Mouse (Mus musculus): ENCODE data around the gene Srpk2.
A peak's percentile ranks its signal among the peaks of the same experiment; 100 is the strongest.
"Not testable (repeated sequence)": the region's sequence is repeated elsewhere in the genome, so short reads cannot be mapped to it uniquely, and the experiment has no call there.

Srpk2 gene

GRCm38 (mm10) chr5:23684517-23684916, at the start of gene Srpk2:
Gene Srpk2, minus strand, starts transcription at chr5:23684617.
- no peak for DNase-seq (ENCODE audit: low read depth, low spot score)

- no peak for DNase-seq (ENCODE audit: low read depth, low spot score)
These were observed 37.5 kb upstream of the Srpk2 start for GRCm38 (mm10) chr5:23721956-23722355.

- no peak for DNase-seq (ENCODE audit: low read depth, low spot score)
These were observed 34.5 kb upstream of the Srpk2 start for GRCm38 (mm10) chr5:23718881-23719328.

- no peak for DNase-seq (ENCODE audit: low read depth, low spot score)
These were observed 33.7 kb upstream of the Srpk2 start for GRCm38 (mm10) chr5:23718182-23718534.

GRCm38 (mm10) chr5:23717469-23718181, 33.2 kb upstream of the Srpk2 start:
- DNase-seq (ENCODE audit: low read depth, low spot score) = no peak

GRCm38 (mm10) chr5:23713401-23714335, 29.3 kb upstream of the Srpk2 start:
- DNase-seq (ENCODE audit: low read depth, low spot score) = no peak

GRCm38 (mm10) chr5:23712130-23713001, 27.9 kb upstream of the Srpk2 start:
- peak; percentile 66 for DNase-seq (ENCODE audit: low read depth, low spot score)

- not testable (repeated sequence) for DNase-seq (ENCODE audit: low read depth, low spot score)
These were observed 27.3 kb upstream of the Srpk2 start for GRCm38 (mm10) chr5:23711671-23712129.

GRCm38 (mm10) chr5:23711244-23711643, 26.8 kb upstream of the Srpk2 start:
- DNase-seq (ENCODE audit: low read depth, low spot score) = no peak

GRCm38 (mm10) chr5:23709661-23710060, 25.2 kb upstream of the Srpk2 start:
- DNase-seq (ENCODE audit: low read depth, low spot score) = no peak

- not testable (repeated sequence) for DNase-seq (ENCODE audit: low read depth, low spot score)
These were observed 22.5 kb upstream of the Srpk2 start for GRCm38 (mm10) chr5:23706601-23707597.

GRCm38 (mm10) chr5:23697457-23697856, 13.0 kb upstream of the Srpk2 start:
- no peak for DNase-seq (ENCODE audit: low read depth, low spot score)

GRCm38 (mm10) chr5:23683431-23683830, 986 bp downstream of the Srpk2 start:
- no peak for DNase-seq (ENCODE audit: low read depth, low spot score)

- DNase-seq (ENCODE audit: low read depth, low spot score) = no peak
These were observed 5.4 kb downstream of the Srpk2 start for GRCm38 (mm10) chr5:23679006-23679405.

GRCm38 (mm10) chr5:23677883-23678282, 6.5 kb downstream of the Srpk2 start:
- DNase-seq (ENCODE audit: low read depth, low spot score) = no peak

GRCm38 (mm10) chr5:23677072-23677453, 7.4 kb downstream of the Srpk2 start:
- DNase-seq (ENCODE audit: low read depth, low spot score) = no peak

- DNase-seq (ENCODE audit: low read depth, low spot score) = peak; percentile 44
These were observed 8.0 kb downstream of the Srpk2 start for GRCm38 (mm10) chr5:23676156-23677071.

GRCm38 (mm10) chr5:23675499-23676155, 8.8 kb downstream of the Srpk2 start:
- peak; percentile 74 for DNase-seq (ENCODE audit: low read depth, low spot score)

Data from mesoderm, embryonic 11.5 days (tissue).